Mouse (Mus musculus) lung, postnatal 0 days (tissue): ENCODE results near the gene Hoxb5.

Source experiments
- CTCF ChIP-seq: IDR thresholded peaks from 2 replicates; pipeline ENCODE4 v1.5.1; 2016; ENCODE audit warnings: antibody characterized with exemption, mild to moderate bottlenecking
- EP300 ChIP-seq: IDR thresholded peaks from 2 replicates; pipeline ENCODE4 v1.6.1; 2016; ENCODE audit warnings: antibody characterized with exemption, mild to moderate bottlenecking, control low read depth

DNA sequence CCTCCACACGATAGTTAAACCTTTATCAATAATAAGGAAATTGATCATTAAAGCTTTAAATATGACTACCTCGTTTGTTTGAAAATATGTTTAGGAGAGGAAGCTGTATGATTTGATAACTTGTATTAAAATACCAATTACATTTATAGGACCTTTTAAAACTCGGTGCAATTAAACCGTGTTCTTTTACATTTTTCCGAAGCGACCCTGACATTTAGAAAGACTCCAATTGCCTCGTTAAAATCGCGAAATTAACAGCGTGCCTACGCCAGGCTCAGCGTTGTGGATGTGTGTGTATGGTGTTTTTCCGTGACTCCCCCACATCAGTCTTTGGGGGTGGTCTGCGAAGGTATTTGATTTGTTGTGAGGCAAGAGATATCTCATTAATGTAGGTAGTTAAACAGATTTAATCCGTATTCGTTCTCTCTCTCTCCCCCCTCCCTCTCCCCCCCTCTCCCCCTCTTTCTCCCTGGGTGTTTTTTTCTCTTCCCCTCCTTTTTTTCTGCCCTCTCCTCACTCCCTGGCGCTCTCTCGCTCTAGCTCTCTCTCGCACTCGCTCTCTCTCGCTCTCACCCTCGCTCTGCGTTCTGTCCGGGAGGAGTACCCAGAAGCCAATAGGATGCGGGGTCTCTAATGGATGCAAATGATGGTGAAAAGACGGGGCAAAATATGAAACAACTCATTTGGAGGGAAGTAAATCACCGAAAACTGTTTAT, 21.1 kb upstream of the Hoxb5 start, which contains the start of gene Hoxb8:
- no peak for TF ChIP-seq EP300
- TF ChIP-seq CTCF = no peak
